Mouse (Mus musculus): ENCODE data around the gene Mgat4c. TPM values are rescaled to one million over a fixed set of nuclear protein-coding genes. Genes with fewer than 3 reads are reported as not detected.
A peak's percentile ranks its signal among the peaks of the same experiment; 100 is the strongest.

Mgat4c gene
- polyA plus RNA-seq, 1 experiment from 2014 or later: 6.8 TPM

GRCm38 (mm10) chr10:102155853-102156252 lies 474.6 kb downstream of the Mgat4c start:
- 29% methylated on average over 1 of the region's 1 CpGs for WGBS
- H3K9ac ChIP-seq (replicated peaks): no peak overlapping the region
- no peaks in the 10 kb centered on the region for H3K36me3 ChIP-seq
- no peaks in the 10 kb centered on the region for H3K4me1 ChIP-seq
- no peaks in the 10 kb centered on the region for H3K27me3 ChIP-seq
- no peaks in the 10 kb centered on the region for H3K9me3 ChIP-seq
- no peak overlapping the region for H3K4me3 ChIP-seq
- peak; percentile 35; the same call in 1 of the 2 replicates for ATAC-seq (ENCODE audit: low FRiP score, low read depth)
- no peak overlapping the region for H3K27ac ChIP-seq (replicated peaks)
- H3K4me2 ChIP-seq (replicated peaks): no peak overlapping the region

GRCm38 (mm10) chr10:102158809-102159208 lies 477.5 kb downstream of the Mgat4c start:
- peak; percentile 59; the same call in 1 of the 2 replicates for ATAC-seq (ENCODE audit: low FRiP score, low read depth)
- Histone ChIP-seq H3K4me1 (no peaks in the 10 kb centered on the region), H3K9ac (replicated peaks) (peak overlapping the region; percentile 28; the same call in 1 of the 2 replicates), H3K4me2 (replicated peaks) (peak overlapping the region; percentile 30), H3K27ac (replicated peaks) (no peak overlapping the region), H3K27me3 (no peaks in the 10 kb centered on the region), H3K36me3 (no peaks in the 10 kb centered on the region), H3K4me3 (peak overlapping the region; percentile 26), H3K9me3 (no peaks in the 10 kb centered on the region)
- WGBS: 34% methylated on average over 12 of the region's 12 CpGs

- H3K27ac ChIP-seq (replicated peaks): no peak overlapping the region
- no peak overlapping the region for H3K4me3 ChIP-seq
- WGBS: 65% methylated on average over 3 of the region's 3 CpGs
- H3K27me3 ChIP-seq: no peaks in the 10 kb centered on the region
- peak; percentile 76 for ATAC-seq (ENCODE audit: low FRiP score, low read depth)
- H3K4me2 ChIP-seq (replicated peaks): no peak overlapping the region
- no peaks in the 10 kb centered on the region for H3K4me1 ChIP-seq
- H3K9ac ChIP-seq (replicated peaks): no peak overlapping the region
- no peaks in the 10 kb centered on the region for H3K36me3 ChIP-seq
- H3K9me3 ChIP-seq: no peaks in the 10 kb centered on the region
Observed at GRCm38 (mm10) chr10:102184726-102185125, 503.4 kb downstream of the Mgat4c start.

- no peak overlapping the region for H3K9ac ChIP-seq (replicated peaks)
- H3K4me1 ChIP-seq: no peaks in the 10 kb centered on the region
- H3K9me3 ChIP-seq: no peaks in the 10 kb centered on the region
- H3K4me2 ChIP-seq (replicated peaks): no peak overlapping the region
- H3K27ac ChIP-seq (replicated peaks): no peak overlapping the region
- 90% methylated on average over 1 of the region's 1 CpGs for WGBS
- no peak for ATAC-seq (ENCODE audit: low FRiP score, low read depth)
- H3K4me3 ChIP-seq: no peak overlapping the region
- H3K36me3 ChIP-seq: no peaks in the 10 kb centered on the region
- no peaks in the 10 kb centered on the region for H3K27me3 ChIP-seq
Observed at GRCm38 (mm10) chr10:102191646-102192045, 510.4 kb downstream of the Mgat4c start.

DNA sequence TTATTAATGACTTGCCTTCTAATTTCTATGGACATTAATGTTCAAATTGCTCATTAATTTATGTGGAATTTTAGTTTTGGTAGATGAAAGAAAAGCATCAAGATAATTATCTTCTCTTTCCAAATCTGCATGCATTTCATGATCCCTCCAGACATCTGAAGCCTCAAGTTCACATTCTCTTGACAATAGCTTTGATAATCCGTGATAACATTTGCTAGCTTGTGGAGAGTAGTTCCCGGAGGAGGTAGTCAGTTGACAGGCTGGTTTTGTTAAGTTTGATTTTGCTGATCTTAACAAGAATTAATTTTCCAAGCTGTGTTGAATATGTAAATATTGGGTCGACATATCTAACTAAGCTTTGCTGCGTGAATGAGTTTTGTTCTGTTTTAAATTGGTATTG lies 515.6 kb downstream of the Mgat4c start:
- Histone ChIP-seq H3K4me2 (replicated peaks) (no peak overlapping the region), H3K4me1 (no peaks in the 10 kb centered on the region), H3K36me3 (no peaks in the 10 kb centered on the region), H3K9me3 (no peaks in the 10 kb centered on the region), H3K27ac (replicated peaks) (no peak overlapping the region), H3K9ac (replicated peaks) (no peak overlapping the region), H3K4me3 (no peak overlapping the region), H3K27me3 (no peaks in the 10 kb centered on the region)
- ATAC-seq (ENCODE audit: low FRiP score, low read depth): no peak
- WGBS: 71% methylated on average over 4 of the region's 4 CpGs

DNA sequence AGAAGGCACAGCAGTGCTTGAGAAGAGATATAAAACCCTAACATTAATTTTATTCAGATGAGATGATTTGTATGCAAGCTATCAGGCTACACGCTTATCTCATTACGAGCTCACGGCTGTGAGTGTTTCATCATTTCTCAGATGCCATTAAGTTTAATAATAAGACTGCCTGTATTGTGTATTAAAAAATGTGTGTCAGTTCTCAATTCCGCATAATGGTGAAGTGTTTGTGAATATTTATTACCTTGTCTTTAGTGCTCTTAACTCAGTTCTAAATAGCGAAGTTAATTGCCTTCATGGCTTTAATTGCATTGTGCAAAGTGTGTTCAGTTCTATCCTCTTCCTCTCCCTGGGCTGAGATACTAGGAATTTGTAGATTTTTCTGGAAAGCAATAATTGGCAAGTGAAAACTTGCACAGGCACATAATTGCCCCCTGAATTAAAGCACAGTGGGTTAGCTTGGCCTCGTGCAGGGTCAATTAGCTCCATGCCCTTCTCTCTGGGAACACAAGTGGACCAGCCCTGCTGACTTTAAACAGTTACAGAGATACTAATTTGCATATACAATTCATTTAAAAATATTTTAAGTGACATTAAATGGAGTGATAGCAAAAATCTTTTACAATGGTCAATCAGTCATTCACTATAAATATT lies 557.4 kb downstream of the Mgat4c start:
- H3K36me3 ChIP-seq: no peaks in the 10 kb centered on the region
- H3K4me3 ChIP-seq: no peak overlapping the region
- ATAC-seq (ENCODE audit: low FRiP score, low read depth): peak; percentile 53; the same call in 1 of the 2 replicates
- peaks cover 3% of the 10 kb centered on the region; the same call in 1 of the 2 replicates for H3K4me1 ChIP-seq
- 70% methylated on average over 6 of the region's 6 CpGs for WGBS
- no peaks in the 10 kb centered on the region for H3K27me3 ChIP-seq
- no peaks in the 10 kb centered on the region for H3K9me3 ChIP-seq
- no peak overlapping the region for H3K9ac ChIP-seq (replicated peaks)
- no peak overlapping the region for H3K4me2 ChIP-seq (replicated peaks)
- H3K27ac ChIP-seq (replicated peaks): no peak overlapping the region

GRCm38 (mm10) chr10:102243897-102244296 lies 562.6 kb downstream of the Mgat4c start:
- Histone ChIP-seq H3K4me3 (no peak overlapping the region), H3K9me3 (no peaks in the 10 kb centered on the region), H3K4me1 (peaks cover 4% of the 10 kb centered on the region; the same call in 1 of the 2 replicates), H3K27ac (replicated peaks) (no peak overlapping the region), H3K9ac (replicated peaks) (no peak overlapping the region), H3K27me3 (no peaks in the 10 kb centered on the region), H3K36me3 (no peaks in the 10 kb centered on the region), H3K4me2 (replicated peaks) (no peak overlapping the region)
- ATAC-seq (ENCODE audit: low FRiP score, low read depth): peak; percentile 51; the same call in 1 of the 2 replicates

DNA sequence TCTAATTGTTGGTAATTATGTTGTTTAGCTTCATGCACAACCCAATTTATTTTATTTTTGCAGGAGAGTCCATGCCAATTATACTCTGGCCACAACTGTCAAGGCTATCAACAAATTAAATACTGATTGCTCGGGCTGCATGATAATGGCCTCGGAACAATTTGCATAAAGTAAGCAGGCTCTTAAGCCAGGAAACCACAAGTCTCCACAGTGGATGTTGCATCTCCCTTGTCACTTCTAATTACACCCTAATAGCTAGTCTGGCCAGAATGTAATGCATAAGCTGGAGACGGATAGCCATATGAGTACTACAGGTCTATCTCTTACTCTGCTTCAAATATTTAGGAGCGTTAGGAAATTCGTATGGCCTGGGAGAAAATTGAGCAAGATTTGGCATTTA lies 563.3 kb downstream of the Mgat4c start:
- 71% methylated on average over 5 of the region's 5 CpGs for WGBS
- Histone ChIP-seq H3K4me2 (replicated peaks) (no peak overlapping the region), H3K4me3 (no peak overlapping the region), H3K9me3 (no peaks in the 10 kb centered on the region), H3K27me3 (no peaks in the 10 kb centered on the region), H3K9ac (replicated peaks) (no peak overlapping the region), H3K36me3 (no peaks in the 10 kb centered on the region), H3K27ac (replicated peaks) (no peak overlapping the region), H3K4me1 (0 out of 2 replicates have a peak, but pooled peaks cover 3% of the 10 kb centered on the region)
- ATAC-seq (ENCODE audit: low FRiP score, low read depth): peak; percentile 55

GRCm38 (mm10) chr10:102245269-102245668 lies 564.0 kb downstream of the Mgat4c start:
- no peaks in the 10 kb centered on the region for H3K27me3 ChIP-seq
- no peaks in the 10 kb centered on the region for H3K36me3 ChIP-seq
- no peak overlapping the region for H3K9ac ChIP-seq (replicated peaks)
- H3K4me2 ChIP-seq (replicated peaks): no peak overlapping the region
- no peak overlapping the region for H3K27ac ChIP-seq (replicated peaks)
- H3K9me3 ChIP-seq: no peaks in the 10 kb centered on the region
- H3K4me3 ChIP-seq: no peak overlapping the region
- no peak for ATAC-seq (ENCODE audit: low FRiP score, low read depth)
- WGBS: 93% methylated on average over 9 of the region's 9 CpGs
- H3K4me1 ChIP-seq: 0 out of 2 replicates have a peak, but pooled peaks cover 3% of the 10 kb centered on the region

DNA sequence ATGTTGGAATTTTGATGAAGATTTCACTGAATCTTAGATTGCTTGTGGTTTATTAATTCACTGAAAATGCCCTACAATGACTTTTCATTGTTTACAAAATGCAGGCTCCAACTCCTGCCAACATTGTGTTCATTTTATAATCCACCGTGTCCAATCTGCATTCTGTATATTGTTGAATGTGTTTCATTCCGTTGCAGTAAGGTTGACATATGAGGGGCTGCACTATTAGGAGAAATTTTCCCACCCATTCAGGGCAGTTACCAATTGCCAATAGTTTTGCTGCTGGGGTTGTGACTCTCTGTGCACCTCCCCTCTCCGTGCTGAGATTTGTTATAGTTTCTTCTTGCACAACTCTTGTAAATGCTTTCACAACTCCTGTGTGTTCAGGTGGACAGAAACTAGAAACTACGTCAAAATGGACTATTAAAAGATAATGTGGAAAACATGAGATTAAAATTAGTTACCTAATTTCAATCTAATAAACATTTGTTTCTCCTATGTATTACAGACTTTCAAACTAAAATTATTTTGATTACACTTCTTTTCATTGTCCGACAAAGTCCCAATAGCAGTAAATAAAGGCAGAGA lies 627.7 kb downstream of the Mgat4c start:
- Histone ChIP-seq H3K9ac (replicated peaks) (no peak overlapping the region), H3K36me3 (no peaks in the 10 kb centered on the region), H3K27ac (replicated peaks) (no peak overlapping the region), H3K9me3 (no peaks in the 10 kb centered on the region), H3K4me2 (replicated peaks) (no peak overlapping the region), H3K4me3 (no peak overlapping the region), H3K27me3 (no peaks in the 10 kb centered on the region), H3K4me1 (no peaks in the 10 kb centered on the region)
- peak; percentile 71; the same call in 1 of the 2 replicates for ATAC-seq (ENCODE audit: low FRiP score, low read depth)
- 74% methylated on average over 5 of the region's 5 CpGs for WGBS

- Histone ChIP-seq H3K4me3 (no peak overlapping the region), H3K9me3 (no peaks in the 10 kb centered on the region), H3K27me3 (no peaks in the 10 kb centered on the region), H3K36me3 (no peaks in the 10 kb centered on the region), H3K27ac (replicated peaks) (peak overlapping the region; percentile 30; the same call in 1 of the 2 replicates), H3K9ac (replicated peaks) (no peak overlapping the region), H3K4me1 (no peaks in the 10 kb centered on the region), H3K4me2 (replicated peaks) (no peak overlapping the region)
- WGBS: 55% methylated on average over 5 of the region's 5 CpGs
- ATAC-seq (ENCODE audit: low FRiP score, low read depth): peak; percentile 90
Observed at GRCm38 (mm10) chr10:102365685-102366381, 684.5 kb downstream of the Mgat4c start.

- Histone ChIP-seq H3K36me3 (no peaks in the 10 kb centered on the region), H3K9ac (replicated peaks) (no peak overlapping the region), H3K4me1 (no peaks in the 10 kb centered on the region), H3K9me3 (no peaks in the 10 kb centered on the region), H3K27ac (replicated peaks) (no peak overlapping the region), H3K27me3 (no peaks in the 10 kb centered on the region), H3K4me2 (replicated peaks) (no peak overlapping the region), H3K4me3 (no peak overlapping the region)
- ATAC-seq (ENCODE audit: low FRiP score, low read depth): no peak
- WGBS: 89% methylated on average over 1 of the region's 1 CpGs
Observed at GRCm38 (mm10) chr10:102370576-102370975, 689.3 kb downstream of the Mgat4c start.
